Mouse (Mus musculus): ENCODE results near the gene Rtl6.

The Rtl6 gene

DNA sequence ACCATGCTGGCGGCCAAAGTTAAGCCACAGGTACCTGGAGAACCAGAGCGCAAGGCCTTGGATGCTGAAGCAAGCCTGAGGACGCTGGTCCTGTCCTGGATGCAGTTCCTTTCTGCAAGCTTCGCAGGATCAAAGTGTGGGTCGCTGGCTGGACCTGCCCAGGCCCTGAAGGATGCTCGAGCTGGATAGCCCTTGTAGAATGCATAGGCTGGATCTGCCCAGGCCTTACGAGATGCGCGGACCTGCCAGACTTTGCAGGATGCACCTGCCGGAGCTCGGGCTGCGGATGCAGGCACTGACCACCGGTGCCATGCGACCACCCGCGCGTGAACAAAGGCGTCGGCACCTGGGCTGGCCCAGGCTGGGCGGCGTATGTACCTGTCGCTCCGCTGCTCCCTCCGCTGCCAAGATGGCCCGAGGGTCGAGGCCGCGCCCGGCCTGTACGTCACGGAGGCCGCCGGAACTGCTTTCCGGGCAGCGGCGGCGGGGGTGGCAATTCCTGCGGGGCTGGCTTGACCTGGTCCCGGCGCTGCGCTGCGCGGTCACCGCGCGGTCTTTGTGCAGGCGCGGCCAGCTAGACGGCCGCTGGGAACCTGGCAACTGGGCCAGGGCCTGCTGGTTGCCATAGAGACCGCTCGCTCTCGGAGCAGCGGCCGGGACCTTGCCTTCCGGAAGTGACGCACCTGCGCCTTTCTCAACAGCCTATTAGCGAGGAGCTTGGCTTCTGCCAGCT lies at the start of gene Rtl6:
Gene Rtl6 (minus strand): TSS at position 635 of the 733 bp plus-strand sequence.
- peak; percentile 90 for DNase-seq

GRCm38 (mm10) chr15:84603267-84603963 lies 45.8 kb upstream of the Rtl6 start:
- DNase-seq = no peak

- DNase-seq = no peak
Measured at GRCm38 (mm10) chr15:84600977-84601595, 43.5 kb upstream of the Rtl6 start.

- DNase-seq = no peak
Measured at GRCm38 (mm10) chr15:84598911-84599310, 41.3 kb upstream of the Rtl6 start.

GRCm38 (mm10) chr15:84597816-84598215 lies 40.2 kb upstream of the Rtl6 start:
- DNase-seq = no peak

- DNase-seq = no peak
Measured at GRCm38 (mm10) chr15:84597021-84597420, 39.4 kb upstream of the Rtl6 start.

DNA sequence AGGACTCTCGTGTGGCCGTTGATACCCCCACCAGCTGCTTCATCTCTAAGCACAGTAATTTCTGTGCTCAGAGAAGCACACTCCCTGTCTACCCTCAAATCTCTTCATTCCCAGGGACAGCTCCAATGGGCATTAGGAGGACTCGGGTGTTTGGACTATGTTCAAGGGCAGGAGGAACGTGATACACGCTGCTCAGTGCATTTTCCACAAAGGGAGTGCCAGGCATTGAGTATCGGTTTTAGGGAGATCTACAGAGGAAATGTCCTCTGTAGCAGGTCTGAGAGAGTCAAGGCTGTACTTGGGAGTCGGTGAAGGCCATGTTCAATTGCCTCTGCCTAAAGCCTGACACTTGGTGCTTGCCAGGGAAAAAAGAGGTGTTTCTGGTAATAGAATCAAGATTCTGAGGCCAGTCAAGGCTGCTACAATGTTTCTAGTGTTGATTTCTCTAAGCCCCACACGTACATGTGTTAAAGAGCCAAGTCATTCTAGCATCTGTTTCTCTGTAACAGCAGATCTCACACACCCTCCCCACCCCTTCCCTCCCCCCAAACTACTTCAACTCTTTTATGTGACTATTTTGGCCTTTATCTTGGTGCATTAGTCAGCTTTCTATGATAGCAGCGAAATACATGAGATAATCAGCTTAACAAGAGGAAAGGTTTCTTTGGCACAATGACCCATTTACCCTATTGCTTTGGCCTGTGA lies 37.8 kb upstream of the Rtl6 start:
- no peak for DNase-seq

DNA sequence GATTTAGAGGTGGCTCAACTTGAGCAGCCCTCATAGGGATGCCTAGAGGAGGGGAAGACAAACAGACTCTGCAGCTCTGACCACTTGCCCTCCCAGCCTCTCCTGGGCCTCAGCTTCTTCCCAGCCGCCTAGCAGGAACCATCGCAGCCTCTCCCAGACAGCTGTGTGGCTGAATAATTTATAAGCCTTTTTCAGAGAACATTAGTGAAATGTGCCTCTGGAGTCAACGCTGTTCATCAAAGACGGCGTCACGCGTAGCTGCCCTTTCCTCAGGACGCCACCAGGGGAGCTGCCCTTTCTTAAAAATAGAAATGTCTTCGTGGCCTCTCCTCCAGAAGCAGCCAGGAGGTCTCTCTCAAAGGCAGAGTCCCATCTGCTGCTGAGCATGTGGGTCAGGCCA lies 35.9 kb upstream of the Rtl6 start:
- DNase-seq = no peak

DNA sequence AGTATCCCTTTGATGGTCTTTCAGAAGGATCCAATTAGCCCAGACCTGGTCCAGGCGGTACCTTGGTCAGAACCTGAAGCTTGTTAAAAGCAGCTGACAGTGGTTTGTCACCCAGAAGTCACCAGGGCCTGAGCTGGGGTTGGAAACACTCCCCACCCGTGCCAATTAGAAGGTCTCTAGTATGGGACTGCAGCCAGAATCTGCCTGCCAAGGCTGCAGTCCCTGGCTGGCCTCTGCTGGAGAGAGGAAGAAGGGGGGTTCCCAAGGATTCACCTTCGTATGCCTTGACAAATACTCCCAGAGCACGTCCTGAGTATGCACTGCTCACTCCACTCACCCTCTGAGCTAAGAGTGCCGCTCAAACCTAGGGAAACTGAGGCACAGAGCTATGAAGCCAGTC lies 34.6 kb upstream of the Rtl6 start:
- no peak for DNase-seq

- DNase-seq = no peak
Measured at GRCm38 (mm10) chr15:84591573-84592139, 34.0 kb upstream of the Rtl6 start.

- no peak for DNase-seq
Measured at GRCm38 (mm10) chr15:84588371-84588821, 30.8 kb upstream of the Rtl6 start.

DNA sequence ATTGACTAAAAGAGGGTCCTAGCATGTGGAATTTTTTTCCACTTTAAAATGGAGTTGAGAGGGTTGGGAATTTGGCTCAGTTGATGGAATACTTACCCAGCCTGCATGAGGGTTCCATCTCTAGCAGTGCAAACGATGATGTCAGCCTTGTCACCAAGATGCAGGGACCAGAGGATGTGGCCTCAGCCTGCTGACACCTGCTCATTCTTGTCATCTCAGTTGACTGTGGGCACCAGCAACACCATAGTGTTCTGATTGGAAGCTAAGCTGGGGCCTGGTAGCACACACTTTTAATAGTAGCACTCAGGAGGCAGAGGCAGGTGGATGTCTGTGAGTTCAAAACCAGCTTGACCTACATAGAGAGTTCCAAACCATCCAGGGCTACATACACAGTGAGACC lies 21.0 kb upstream of the Rtl6 start:
- no peak for DNase-seq

DNA sequence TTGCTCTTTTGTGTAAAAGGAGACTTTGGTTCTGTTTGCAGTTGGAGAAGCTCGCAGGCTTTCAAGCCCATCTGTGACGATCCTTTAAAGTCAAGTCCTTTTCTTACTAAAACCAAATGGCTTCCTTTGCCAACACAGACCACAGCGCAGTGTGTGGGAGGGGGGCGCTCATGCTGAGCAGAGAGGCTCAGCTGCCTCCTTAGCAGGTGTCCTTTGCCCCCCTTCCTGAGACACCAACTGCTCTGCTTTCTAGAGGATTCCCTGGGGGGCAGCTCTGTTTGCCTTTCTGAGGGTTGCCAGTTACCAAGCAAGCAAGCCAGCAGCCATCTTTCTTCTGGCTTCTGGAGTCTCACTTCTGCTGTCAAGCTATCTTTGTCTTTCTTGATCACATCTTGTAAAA lies 19.4 kb upstream of the Rtl6 start:
- DNase-seq = no peak

DNA sequence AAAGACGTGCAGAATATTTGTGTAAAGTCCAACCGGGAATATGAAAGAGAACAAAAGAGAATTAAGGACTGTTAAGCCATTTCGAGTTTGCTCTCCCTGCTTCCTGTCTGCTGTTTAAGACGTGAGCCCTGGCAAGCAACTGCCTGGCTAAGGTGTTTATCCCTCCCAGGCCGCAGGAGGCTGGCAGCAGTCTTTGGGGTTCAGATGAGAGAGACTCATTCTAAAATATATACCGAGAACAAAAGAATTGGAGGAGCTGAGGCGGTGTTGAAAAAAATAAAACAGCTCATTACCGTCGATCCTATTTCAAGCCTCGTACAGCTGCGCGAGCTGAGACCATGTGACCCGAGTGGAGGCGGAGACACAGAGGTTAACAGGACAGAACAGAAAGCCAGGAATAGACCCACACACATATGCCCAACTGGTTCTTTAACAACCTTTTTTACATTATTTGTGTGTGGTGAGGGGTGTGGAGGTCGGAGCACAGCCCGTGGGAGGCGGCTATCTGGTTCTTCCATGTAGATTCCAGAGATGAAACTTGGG lies 9.0 kb upstream of the Rtl6 start:
- no peak for DNase-seq

DNA sequence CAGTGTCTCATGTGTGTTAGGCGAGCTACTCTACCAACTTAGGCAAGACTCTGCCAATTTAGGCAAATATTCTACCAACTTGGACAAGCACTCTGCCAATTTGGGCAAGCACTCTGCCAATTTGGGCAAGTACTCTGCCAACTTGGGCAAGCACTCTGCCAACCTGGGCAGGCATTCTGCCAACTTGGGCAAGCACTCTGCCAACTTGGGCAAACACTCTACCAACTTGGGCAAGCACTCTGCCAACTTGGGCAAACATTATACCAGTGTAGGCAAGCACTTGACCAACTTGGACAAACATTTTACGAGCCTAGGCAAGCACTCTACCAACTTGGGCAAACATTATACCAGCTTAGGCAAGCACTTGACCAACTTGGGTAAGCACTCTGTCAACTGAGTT lies 3.9 kb upstream of the Rtl6 start:
- no peak for DNase-seq

DNA sequence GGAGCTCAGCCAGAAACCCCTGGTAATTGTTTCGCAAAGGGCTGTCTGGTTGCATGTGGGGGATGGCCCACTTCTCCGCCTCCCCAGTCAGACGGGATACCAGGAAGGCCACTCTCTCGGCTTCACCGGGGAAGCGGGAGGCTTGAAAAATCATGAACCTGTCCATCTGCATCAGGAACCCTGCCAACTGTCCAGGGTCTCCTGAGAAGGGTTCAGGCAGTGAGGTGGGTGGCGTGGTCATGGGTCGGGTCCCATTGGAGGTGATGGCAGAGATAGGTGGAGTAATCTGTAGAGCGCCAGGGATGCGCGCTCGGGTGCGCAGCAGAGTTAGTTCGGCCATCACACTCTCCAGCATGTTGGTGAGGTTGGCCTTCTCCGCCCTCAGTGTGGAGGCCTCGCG lies 949 bp downstream of the Rtl6 start:
- no peak for DNase-seq

DNA sequence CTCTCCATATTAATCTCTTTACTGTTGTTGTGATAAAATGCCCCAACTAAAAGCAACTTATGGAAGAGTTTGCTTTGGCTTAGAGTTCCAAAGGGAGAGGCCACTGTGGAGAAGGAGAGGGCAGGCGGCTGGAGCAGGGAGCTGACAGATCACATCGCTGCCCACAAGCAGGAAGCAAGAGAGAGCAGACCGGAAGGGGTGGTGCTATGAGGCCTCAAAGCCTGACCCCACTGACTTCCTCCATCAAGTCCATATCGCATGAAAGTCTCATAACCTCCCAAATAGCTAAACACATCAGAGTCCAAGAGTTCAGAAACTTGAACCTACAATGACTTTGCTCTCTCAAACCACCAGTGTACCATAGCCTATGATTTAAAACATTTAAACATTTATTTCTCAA lies 6.6 kb downstream of the Rtl6 start:
- no peak for DNase-seq

DNA sequence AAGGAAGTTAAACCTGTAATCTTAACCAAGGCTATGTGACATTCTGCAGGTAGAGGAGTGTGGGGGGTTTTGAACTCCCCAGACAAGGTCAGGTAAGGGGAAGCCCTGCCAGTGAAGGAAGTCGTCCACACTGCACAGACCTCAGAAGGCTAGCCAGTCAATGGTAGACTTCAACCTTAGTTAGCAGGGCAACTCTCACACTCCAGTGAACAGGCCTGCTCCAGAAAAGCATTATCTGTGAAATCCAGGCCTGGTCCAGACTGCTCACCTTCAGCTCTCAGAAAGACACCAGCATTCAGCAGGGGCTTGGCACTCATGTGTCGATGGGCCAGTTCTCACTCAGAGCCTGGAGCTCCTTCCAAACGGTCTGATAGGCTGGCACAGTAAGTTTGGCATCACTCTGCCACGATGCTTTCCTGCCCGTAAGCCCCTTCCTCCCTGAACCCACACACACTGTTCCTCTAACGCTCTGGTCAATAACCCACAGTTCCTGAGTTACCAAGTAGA lies 8.3 kb downstream of the Rtl6 start:
- no peak for DNase-seq

GRCm38 (mm10) chr15:84546028-84546427 lies 11.6 kb downstream of the Rtl6 start:
- no peak for DNase-seq

DNA sequence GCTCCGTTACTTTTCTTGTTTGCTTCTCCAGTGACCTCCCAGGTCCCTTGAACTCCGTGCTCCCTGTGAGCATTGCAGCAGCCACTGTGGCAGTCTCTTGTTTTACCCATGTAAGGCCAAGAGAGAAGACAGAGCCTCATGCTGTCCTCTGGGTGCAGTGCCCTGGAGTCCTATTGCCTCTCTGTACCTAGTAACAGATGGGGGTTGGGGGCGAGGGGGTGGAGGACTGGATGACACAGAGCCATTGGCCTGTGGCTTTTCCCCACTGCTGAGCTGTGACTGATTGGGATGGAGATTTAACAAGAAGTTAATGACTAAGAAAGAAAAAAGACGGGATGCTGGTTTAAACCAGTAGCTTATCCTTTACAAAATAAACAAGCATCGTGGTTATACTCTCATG lies 16.4 kb downstream of the Rtl6 start:
- DNase-seq = no peak

GRCm38 (mm10) chr15:84538974-84539588 lies 18.5 kb downstream of the Rtl6 start:
- no peak for DNase-seq

GRCm38 (mm10) chr15:84537117-84537516 lies 20.5 kb downstream of the Rtl6 start:
- DNase-seq = no peak

All from right cerebral cortex, postnatal 25 days (tissue).